Mouse (Mus musculus) testis, postnatal 10 days (tissue): ENCODE data around the gene Josd2.

Experiments
- DNase-seq: peaks from one replicate; pipeline ENCODE4 v3.0.0; 2021; ENCODE audit warnings: low spot score

The Josd2 gene

DNA sequence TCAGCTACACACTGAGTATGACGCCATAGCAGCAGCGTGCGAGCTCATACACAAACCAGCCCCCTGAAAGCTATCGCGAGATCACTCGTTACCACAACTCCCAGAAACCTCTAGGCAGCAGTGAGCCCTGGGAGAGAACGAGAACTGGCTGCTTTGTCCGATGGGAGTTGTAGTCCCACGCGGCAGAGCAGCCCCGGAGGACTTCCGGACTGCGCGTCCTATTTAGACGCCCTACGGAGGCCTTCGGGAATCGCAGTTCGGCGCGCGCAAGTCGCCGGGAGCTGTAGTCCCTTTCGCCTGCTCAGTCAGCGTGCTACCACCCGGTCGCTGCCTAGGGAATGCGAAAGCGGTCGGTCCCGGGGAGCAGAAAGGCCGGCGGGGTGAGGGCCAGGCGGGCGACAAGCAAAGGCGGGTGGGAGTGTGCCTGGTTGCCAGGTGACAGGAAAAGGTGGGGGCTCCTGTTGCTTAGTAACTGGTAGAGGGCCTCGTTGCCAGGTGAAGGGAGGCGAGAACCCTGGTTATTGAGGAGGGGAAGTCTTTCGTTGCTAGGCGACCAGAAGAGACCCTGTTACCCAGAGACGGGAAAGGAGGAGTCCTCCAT lies at the start of gene Josd2:
Gene Josd2 (plus strand): TSS at position 170 of the 601 bp plus-strand sequence.
- peak; percentile 88 for DNase-seq

DNA sequence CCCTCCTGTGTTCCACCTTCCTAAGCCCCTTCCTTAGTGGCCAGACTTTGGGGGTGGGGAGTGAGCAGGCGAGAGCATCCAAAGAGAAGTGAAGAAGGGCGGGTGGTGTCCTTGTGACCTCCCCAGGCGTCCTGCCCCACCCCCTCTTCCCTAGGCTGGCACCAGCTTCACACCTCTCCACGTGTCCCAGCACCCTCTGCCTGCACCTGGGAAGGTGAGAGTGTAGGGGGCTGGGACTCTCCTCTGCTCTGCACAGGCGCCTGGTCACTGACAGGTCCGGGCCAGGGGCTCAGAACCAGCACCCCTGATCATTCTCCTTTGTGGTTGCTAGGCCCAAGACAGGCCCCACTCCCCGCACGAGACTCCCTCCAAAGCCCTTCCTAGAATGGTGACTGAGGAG lies 40.1 kb upstream of the Josd2 start:
- DNase-seq, result peak; percentile 39

DNA sequence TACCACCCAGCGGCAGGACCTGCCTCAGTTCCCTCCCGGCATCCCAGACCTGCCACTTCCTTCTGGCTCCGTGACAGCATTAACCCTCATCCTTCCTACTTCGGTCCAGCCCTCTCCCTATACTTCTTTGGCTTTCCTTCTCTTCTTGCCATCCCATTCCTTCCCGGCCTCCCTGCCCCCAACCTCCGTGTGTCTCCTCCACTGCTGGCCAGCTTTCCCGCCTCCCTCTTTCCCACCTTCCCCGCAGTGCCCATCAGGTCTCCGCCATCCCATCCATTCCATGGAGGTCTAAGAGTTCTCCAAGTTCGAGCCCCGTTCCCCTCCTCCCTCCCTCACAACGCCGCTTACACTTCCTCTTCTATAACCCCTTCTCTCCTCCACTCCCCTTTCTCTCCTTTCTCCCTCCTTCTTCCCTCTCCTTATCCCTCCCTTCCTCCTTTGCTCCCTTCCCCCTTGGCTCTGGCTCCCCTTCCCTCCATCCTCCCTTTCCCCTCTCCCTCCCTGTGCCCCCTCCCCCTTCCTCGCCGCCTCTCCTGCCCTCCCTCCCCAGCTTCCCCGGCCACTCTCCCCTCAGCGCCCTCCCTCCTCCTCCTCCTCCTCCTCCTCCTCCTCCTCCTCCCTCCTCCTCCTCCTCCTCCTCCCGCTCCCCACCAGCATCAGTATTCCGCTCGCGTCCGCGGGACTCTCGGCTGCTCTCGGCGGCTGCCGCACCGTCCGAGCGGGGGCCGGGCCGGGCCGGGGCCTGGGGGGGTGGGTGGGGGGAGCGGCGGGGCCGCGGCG lies 39.4 kb upstream of the Josd2 start:
- DNase-seq, result no peak

DNA sequence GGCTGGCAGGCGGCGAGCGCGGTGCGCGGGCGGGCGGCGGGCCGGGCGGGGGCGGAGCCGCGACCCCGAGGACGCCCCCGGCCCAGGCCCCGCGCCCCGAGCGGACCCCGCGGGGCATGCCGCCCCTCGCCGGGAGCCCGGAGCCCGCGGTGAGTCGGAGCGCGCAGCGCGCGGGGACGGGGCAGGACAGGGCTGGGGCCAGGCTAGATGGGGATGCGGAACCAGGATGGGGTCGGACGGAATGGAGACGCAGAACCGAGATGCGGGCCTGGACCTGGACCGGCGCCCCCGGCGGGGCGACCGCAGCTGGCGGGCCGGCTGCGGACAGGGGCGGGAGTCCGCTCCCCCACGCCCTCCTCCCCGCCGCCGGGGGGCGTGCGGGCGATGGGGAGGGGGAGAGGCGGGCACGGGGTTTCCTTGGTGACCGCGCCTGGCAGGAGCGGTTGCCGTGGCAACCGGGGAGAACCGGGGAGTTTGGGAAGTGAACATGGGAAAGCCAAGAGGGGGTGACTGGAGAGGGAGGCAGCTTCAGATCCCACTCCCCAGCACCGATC lies 38.7 kb upstream of the Josd2 start, which contains the start of gene Lrrc4b:
Gene Lrrc4b (plus strand): TSS at position 51 of the 554 bp plus-strand sequence.
- peak; percentile 48 for DNase-seq

DNA sequence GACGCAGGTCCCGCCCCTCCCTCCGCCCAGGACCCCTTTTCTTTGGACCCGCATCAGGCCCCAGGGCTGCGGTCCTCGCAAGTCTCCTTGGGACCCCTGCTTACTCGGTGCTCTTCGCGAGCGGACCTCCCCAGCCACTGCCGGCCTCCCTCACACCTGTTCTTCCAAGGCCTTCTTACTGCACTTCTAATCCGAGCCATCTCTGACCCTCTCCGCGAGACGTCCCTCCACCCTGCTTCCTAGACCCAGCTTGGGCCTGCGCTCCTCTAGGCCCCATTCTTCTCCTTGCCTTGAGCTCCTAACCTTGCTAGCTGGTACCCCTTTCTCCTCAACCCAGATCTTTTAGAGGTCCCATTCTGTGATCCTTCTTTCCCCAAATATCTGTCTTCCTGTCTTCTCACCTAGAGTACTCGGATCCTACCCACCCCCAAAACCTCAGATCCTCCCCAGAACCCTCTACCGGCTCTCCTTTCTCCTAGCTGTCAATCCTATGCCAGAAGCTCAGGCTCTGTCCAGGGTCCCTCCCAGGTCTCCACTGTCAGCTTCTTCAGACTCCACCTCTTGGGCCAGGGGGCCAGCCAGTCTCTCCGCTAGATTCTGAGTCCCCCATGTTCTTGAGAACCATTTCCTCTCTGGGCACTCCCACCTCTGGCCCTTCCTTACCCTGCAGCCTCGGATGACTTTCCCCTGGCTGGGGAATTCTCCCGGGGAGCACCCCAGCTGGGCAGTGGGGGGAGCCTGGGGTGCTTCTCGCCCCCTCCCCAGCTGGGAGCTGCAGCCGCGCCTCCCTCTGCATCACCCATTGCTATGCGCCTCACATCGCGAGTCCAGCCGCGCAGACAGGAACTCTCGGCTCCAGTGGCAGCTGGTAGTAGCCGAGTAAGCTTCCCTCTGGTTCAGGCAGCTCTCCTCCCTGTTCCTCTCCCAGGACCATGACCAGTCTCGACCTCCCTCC lies 38.0 kb upstream of the Josd2 start:
- no peak for DNase-seq

DNA sequence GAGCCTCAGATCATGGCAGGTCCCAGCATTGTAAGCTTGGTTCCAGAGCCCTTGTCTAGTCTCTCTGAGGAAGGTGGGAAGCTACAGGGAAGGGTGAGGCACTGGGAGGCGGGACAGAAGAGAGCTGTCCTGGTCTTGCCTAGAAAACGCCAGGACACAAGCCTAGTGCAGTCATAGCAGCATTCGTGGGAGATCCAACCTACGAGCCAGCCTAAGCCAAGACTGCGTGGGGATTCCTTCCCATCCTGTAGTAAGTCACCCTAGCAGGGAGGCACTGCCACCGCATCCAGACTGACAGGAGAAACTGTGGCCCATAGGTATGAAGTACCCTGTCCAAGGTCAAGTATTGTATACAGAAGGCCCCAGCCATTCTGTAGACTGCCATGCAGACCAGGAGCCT lies 35.2 kb upstream of the Josd2 start:
- no peak for DNase-seq

DNA sequence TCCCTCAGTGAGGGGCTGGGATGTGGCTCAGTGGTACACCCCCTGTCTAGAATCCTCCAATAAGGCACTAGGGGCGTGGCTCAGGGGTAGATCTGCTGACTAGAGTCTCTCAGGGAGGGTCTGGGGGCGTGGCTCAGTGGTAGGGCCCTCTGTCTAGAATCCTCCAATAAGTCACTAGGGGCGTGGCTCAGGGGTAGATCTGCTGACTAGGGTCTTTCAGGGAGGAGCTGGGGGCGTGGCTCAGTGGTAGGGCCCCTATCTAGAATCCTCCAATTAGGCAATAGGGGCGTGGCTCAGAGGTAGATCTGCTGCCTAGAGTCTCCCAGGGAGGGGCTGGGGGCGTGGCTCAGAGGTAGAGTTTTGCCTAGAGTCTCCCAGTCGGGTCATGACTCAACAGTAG lies 34.4 kb upstream of the Josd2 start:
- DNase-seq, result peak; percentile 50

DNA sequence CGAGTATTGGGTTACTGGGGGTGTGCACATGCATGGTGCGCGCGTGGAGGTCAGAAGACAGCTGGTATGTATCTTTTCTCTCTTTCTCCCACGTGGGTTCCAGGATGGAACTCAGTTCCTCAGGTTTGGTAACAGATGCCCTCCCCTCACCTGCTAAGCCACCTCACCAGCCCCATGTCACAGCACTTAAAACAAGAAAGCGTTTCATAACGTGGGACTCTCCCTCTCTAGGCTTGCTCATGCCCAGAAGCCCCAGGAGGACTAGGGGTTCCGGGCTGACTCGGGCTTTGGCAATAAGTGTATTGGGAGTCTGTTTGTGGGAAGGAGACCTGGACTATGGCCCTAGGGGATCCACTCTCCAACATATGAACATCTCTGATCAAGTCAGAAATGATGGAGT lies 33.7 kb upstream of the Josd2 start:
- DNase-seq, result no peak

DNA sequence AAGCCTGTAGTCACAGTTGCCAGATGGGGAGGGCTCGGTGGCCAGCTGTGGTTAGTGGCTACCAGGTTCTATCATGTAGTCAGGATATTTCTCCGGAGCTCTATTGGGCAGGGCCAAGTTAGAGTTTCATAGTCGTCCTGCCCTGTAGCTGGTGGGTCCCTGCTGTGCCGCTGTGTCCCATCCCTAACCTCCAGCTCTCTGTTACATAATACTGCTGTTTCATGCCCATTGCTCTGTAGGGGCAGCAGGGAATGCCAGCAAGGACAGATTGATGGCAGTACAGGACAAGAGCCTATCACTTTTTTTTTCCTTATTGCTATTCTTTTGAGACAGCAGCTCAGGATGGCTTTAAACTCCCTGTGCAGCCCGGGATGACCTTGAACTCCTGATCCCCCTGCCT lies 32.0 kb upstream of the Josd2 start:
- no peak for DNase-seq

DNA sequence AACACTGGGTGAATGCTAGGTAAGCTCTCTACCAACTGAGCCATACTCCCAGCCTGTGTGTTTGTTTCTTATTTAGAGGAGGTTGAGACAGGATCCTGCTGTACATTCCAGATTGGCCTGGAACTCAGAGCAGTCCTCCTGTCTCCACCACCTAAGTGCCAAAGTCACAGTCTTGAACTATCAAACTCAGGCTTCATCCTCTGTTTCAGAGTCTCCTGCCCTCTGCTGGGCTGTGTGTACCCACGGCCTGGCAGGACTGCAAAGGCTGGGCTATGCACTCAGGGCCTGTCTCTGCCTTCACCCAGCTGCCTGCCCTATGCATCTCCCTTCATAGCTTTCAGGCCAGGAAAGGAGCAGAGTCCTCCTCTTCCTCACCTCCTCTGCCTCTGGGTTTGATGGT lies 31.5 kb upstream of the Josd2 start:
- no peak for DNase-seq

DNA sequence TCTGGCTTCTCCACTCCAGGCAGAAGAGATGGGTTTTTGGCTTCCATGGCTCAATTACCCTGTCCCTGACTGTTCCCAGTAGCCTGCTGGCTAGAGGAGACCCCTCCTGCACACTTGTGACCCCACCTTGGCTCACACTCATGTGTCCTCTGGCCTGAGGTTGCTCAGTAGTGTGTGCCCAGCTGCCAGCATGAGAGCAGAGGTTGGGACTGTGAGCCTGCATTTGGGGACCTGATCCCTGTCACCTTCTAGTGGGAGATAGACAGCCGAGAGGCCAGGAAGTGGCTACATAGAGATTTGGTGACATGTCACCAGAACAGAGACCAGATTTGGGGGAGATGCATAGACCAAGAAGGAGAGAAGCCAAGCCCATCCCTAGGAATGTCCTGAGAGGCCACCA lies 30.6 kb upstream of the Josd2 start:
- DNase-seq, result no peak

DNA sequence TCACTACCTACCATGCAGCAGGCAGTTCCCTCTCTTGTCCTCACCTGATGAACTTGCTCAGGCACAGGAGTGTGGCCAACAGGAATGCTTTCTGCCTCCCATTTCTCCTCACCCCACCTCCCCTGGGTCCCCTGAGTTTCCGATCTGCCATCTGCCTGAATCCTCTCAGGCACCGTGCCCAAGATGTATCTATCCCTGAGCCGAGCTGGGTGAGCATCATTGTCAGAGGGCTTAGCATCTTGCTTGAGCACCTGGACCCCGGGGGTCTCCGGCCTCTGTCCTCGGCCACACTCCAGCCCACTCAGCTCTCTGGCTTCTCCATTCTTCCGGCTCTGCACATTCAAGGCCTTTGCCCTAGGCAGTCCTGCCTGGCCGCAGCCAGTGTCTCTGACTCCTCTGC lies 29.8 kb upstream of the Josd2 start:
- DNase-seq, result no peak

DNA sequence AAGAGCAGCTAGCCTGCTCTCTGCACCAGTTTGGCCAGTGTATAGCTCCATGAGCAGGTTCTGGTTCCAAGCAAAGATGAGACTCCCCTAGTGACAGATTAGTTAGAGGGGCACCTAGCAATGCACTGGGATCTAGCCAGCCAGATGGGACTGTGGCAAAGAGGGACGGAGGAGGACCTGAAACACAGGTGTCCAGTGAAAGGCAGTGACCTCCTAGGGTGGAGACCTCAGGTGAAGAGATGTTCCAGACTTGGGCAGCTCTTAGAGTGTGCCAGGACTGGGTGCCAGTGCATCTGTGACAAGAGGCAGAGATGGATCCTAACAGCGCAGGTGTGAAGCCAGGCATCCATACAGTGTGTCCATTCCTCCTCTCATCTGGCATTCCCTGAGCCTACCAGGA lies 28.1 kb upstream of the Josd2 start:
- DNase-seq, result no peak

DNA sequence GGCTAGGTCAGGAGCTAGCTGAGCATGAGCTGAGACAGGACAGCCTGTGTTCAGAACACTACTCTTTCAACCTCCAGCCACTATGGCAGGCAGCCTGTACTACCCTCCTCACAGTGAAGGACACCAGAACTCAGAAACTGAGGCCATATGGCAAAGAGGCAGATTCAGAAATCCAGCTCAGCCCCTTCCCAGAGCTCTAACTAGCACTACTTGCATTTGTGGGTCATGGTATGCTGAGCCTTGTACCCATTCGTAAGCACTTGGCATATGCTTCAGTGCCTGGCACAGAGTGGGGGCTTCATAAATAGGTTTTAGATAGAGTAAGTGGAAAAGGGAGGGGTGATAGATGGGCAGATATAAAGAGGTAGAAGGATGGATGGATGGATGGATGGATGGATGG lies 27.3 kb upstream of the Josd2 start:
- no peak for DNase-seq

DNA sequence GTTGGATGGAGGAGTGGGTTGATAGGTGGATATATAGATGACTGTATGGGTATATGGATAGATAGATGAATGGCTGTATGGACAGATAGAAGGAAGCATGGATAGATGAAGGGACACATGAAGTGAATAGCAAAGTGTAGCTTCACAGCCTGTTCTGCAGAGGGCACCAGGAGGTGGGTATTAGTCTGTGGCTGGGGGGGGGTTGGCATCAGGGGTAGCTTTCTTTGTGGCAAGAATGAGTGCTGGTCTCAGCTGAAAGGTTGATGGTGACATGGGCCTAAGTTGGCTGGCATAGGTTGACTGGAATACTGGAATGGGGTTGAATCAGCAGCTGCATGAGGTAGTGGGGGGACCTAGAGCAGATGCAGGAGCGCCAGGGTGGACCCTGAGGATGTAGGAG lies 26.6 kb upstream of the Josd2 start:
- no peak for DNase-seq

DNA sequence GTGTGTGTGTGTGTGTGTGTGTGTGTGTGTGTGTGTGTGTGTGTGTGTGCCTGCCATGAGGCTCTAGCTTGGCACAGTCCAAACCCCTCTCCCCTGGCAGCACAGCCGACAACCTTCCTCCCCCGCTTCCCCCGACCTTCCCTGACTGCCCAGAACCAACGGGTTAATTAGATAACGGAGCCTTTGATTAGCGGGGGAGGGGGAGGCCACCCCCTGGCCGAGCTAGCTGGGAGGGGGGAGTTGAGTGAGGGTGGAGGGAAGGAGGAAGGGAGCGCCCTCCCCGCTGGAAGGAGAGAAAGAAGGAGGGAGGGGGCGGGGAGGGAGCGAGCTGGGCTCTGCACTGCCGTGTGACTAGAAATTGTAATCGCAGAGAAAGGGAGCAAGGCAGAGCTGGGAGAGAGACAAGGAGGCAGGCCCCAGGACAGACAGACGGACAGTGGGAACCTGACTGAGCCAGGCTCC lies 26.1 kb upstream of the Josd2 start:
- DNase-seq, result peak; percentile 60

DNA sequence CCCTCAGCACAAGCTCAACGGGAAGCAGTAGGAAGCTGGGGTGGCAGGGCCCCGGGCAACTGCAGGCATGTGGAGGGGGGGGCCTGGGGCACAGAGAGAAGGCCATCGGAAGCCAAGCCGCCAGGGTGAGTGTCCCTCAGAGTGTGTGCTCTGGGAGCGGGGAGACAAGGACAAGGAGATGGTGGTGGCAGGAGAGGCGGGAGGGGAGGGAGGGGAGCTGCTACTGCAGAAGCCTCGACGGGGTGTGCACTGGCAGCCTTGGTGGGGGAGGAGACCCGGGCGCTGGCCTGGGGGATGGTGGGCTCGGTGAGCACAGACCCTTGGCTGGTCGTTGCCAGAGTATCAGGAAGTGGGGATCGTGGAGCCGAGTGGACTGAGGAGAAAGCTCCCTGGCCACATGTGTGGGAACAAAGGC lies 25.4 kb upstream of the Josd2 start:
- peak; percentile 54 for DNase-seq

DNA sequence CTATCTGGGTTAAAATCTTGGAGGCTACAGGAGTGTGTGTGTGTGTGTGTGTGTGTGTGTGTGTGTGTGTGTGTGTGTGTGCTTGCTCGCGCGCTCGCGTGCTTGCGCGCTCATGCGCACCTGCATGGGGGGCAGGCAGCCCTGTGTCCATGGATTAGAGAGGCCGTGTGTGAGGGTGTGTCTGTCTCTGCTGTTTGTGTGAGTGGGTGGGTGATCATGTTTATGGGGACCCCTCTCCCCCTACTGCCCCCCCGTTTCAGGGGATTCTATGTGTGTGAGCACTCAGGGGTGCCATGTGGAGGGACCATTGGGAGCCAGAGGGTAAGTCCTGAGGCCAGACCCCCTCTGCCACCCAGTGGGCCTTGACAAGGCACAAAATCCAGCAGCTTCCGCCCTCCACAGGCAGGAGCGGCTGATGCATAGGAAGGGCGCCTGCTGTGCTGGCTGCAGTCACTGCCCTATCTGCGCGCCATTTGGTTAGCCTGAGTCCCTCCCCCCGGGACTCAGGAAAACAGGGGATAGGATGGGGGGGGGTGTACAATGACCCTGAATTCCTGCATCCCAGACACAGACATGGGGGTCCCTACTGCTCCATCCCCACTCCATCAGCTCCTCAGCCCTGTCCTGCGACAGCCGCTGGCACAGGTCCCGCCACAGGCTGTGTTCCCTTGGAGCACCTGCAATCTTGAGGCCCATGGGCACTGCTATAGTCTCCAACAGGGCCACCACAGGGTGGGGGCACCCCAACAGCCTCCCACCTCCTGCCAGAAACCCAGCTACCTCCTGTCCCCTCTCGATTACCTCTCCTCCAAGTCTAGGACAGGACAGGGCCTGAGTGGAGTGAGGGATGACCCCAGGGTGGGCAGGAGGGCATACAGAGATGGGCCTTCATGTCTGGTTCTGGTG lies 24.3 kb upstream of the Josd2 start:
- no peak for DNase-seq

DNA sequence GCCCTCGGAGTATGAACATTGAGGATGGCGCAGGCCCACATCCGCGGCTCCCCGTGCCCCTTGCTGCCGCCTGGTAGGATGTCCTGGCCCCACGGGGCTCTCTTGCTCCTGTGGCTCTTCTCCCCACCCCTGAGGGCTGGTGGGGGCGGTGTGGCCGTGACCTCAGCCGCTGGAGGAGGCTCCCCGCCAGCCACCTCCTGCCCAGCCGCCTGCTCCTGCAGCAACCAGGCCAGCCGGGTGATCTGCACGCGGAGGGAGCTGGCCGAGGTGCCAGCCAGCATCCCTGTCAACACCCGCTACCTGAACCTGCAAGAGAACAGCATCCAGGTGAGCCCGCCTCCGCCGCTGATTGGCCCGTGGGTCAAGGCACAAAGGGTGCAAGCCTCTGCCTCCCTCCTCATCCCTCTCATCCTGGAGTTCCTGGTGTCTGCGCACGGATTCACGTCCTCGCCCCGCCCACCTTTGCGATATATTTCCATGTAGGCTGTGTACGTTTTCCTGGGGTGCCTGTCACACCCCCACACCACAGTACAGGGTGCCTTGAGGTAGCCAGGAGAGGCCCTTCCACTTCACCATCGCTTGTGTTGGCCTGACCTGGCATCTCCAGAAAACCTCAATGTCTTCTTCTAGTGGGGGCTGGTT lies 22.8 kb upstream of the Josd2 start:
- DNase-seq, result no peak

DNA sequence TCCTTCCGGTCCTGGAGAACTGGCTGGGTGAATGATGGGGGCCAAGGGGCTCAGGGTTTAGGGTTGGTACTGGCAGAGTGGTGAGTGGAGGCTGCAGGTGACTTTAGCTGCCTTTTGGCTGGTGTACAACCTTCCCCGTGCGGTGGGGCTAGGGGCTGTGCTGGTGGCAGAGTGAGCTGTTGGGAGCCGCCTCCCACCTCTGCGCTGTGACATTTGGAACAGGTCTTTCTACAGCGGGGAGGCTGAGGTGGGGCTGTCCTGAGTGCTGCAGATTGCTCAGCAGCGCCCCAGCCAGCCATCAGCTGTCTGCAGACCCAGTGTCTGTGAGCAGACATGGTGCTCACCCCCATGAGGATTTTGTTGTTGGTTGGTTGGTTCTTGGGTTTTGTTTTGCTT lies 22.3 kb upstream of the Josd2 start:
- no peak for DNase-seq
